ENCODE assay signal across 14 mouse cellular contexts in the genomic region with DNA sequence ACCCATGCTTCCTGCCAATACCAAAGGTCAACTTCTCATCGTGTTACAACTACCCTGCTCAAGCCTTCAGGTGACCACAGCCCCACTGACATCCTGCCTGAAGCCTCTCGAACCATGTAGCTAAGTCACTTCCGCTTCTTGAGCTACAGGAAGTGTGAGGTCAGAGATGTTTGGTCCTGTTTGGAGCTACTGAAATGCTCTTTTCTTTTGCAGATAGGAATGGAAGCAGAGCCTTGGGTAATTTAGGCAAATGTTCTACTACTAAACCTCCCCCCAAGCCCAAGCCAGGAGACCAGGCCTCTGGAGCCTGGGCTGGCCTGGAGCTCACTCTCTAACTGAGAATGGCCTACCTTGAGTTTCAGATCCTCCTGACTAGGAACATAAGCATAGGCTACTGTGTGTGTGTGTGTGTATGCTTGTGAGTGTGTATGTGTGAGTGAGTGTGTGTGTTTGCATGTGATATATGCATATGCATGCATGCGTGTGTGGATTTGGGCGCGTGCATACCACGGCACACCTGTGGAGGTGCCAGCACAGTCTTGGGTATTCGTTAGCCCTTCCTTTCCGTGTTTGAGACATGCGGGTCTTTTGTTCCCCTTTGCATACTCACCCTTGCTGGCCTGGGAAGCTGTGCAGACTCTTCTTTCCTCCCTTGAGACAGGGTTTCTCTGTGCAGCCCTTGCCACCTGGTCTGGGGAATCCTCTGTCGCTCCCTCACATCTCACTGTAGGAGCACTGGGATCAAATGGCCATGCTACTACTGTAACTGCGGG. TPM values are rescaled to one million over a fixed set of nuclear protein-coding genes. Genes with fewer than 3 reads are reported as not detected.
DNase-seq lines count a peak whose midpoint lies in the region; ATAC-seq and TF ChIP-seq lines count a peak whose summit lies in the region.
"Had no signal": no experiment of that assay in that cellular context is flagged by ENCODE, and none has a peak within 500 bp of the region (broad histone marks: within the 10 kb centered on the region; RNA-seq: fewer than 3 reads in every experiment).

No protein-coding gene starts in this region.

- 0 out of 2 replicates have a peak, but pooled peaks cover 2% of the 10 kb centered on the region for H3K4me1 ChIP-seq in liver, adult 2 months (ENCODE audit: control insufficient read depth, insufficient read depth, low read length)
- H3K4me1 ChIP-seq in liver, embryonic 11.5 days (replicated peaks; ENCODE audit: control insufficient read depth, insufficient read depth, low read length), result peaks cover 4% of the 10 kb centered on the region; the same call in 1 of the 2 replicates
- H3K4me1 ChIP-seq in embryonic facial prominence, embryonic 10.5 days, result peaks cover 25% of the 10 kb centered on the region
- H3K4me1 ChIP-seq in forebrain, embryonic 14.5 days (ENCODE audit: control insufficient read depth, insufficient read depth, low read length), result peaks cover 8% of the 10 kb centered on the region

- H3K36me3 ChIP-seq in liver, adult 2 months (ENCODE audit: control insufficient read depth, insufficient read depth, low read length), result no peaks in the 10 kb centered on the region
- no peaks in the 10 kb centered on the region for H3K36me3 ChIP-seq in liver, embryonic 11.5 days (ENCODE audit: control insufficient read depth, insufficient read depth, low read length)
- H3K36me3 ChIP-seq in embryonic facial prominence, embryonic 10.5 days (replicated peaks), result no peaks in the 10 kb centered on the region
- no peaks in the 10 kb centered on the region for H3K36me3 ChIP-seq in forebrain, embryonic 14.5 days (ENCODE audit: control insufficient read depth, insufficient read depth, low read length)
- H3K36me3 ChIP-seq: heart, embryonic 13.5 days; midbrain, embryonic 13.5 days had no signal

- peak; percentile 28 for DNase-seq in liver, adult 2 months (ENCODE audit: extremely low read depth, low read depth, low spot score)
- no peak for DNase-seq in liver, embryonic 11.5 days (ENCODE audit: low spot score)
- no peak for DNase-seq in embryonic facial prominence, embryonic 10.5 days (ENCODE audit: low spot score)
- peak; percentile 57 for DNase-seq in thymus, postnatal 25 days
- DNase-seq in layer of hippocampus, adult 8-10 months (ENCODE audit: low spot score in 2 of 2), result no peak
- DNase-seq in forebrain, embryonic 14.5 days (ENCODE audit: low spot score), result no peak
- DNase-seq: adrenal gland, adult 8-10 months; cerebellum, postnatal 36 days; kidney, adult 9 months had no signal

- H3K4me3 ChIP-seq in liver, adult 2 months (ENCODE audit: insufficient read depth, low read depth, low read length), result no peak overlapping the region
- no peak overlapping the region for H3K4me3 ChIP-seq in liver, embryonic 11.5 days (ENCODE audit: low read depth, low read length)
- H3K4me3 ChIP-seq in embryonic facial prominence, embryonic 10.5 days, result no peak overlapping the region
- no peak overlapping the region for H3K4me3 ChIP-seq in forebrain, embryonic 14.5 days (ENCODE audit: low read depth, low read length)
- H3K4me3 ChIP-seq: heart, embryonic 13.5 days; midbrain, embryonic 13.5 days had no signal

- no peak for TF ChIP-seq CTCF in liver, adult 2 months (IDR thresholded peaks at IDR 0.05; ENCODE audit: low read depth, low read length)

- H3K79me2 ChIP-seq in liver, adult 2 months (ENCODE audit: control insufficient read depth, insufficient read depth, low read length), result no peaks in the 10 kb centered on the region

- no peaks in the 10 kb centered on the region for H3K27me3 ChIP-seq in liver, adult 2 months (ENCODE audit: control insufficient read depth, insufficient read depth, low read length)
- H3K27me3 ChIP-seq in liver, embryonic 11.5 days (replicated peaks; ENCODE audit: control insufficient read depth, insufficient read depth, low read length), result no peaks in the 10 kb centered on the region
- 0 out of 2 replicates have a peak, but pooled peaks cover 4% of the 10 kb centered on the region for H3K27me3 ChIP-seq in embryonic facial prominence, embryonic 10.5 days (replicated peaks; ENCODE audit: low read depth, poor library complexity, severe bottlenecking)
- no peaks in the 10 kb centered on the region for H3K27me3 ChIP-seq in forebrain, embryonic 14.5 days (replicated peaks; ENCODE audit: control insufficient read depth, insufficient read depth, low read length)
- H3K27me3 ChIP-seq: midbrain, embryonic 13.5 days had no signal

- no peaks in the 10 kb centered on the region for H3K9me3 ChIP-seq in liver, embryonic 11.5 days (ENCODE audit: control insufficient read depth, low read length)
- no peaks in the 10 kb centered on the region for H3K9me3 ChIP-seq in embryonic facial prominence, embryonic 10.5 days
- no peaks in the 10 kb centered on the region for H3K9me3 ChIP-seq in forebrain, embryonic 14.5 days (replicated peaks; ENCODE audit: control insufficient read depth, low read length)
- H3K9me3 ChIP-seq: heart, embryonic 13.5 days; midbrain, embryonic 13.5 days had no signal

- H3K9ac ChIP-seq in liver, adult 2 months (ENCODE audit: low read depth, low read length), result no peak overlapping the region
- no peak overlapping the region for H3K9ac ChIP-seq in liver, embryonic 11.5 days (ENCODE audit: low read depth, low read length)
- H3K9ac ChIP-seq in forebrain, embryonic 14.5 days (ENCODE audit: low read length), result no peak overlapping the region
- H3K9ac ChIP-seq: heart, embryonic 13.5 days; midbrain, embryonic 13.5 days had no signal

- H3K4me2 ChIP-seq in liver, embryonic 11.5 days, result no peak overlapping the region
- no peak overlapping the region for H3K4me2 ChIP-seq in forebrain, embryonic 14.5 days (ENCODE audit: low read length)
- H3K4me2 ChIP-seq: heart, embryonic 13.5 days; midbrain, embryonic 13.5 days had no signal

- no peak for TF ChIP-seq POLR2A in liver, adult 2 months (IDR thresholded peaks at IDR 0.05; ENCODE audit: extremely low read depth, insufficient read depth, low read length)

- no peak overlapping the region for H3K27ac ChIP-seq in liver, adult 2 months (replicated peaks; ENCODE audit: insufficient read depth, low read depth, low read length)
- H3K27ac ChIP-seq in liver, embryonic 11.5 days (ENCODE audit: low read depth, low read length), result no peak overlapping the region
- 0 out of 2 replicates have a peak overlapping the region, but pooled peaks have one; percentile 5 for H3K27ac ChIP-seq in embryonic facial prominence, embryonic 10.5 days (replicated peaks)
- no peak overlapping the region for H3K27ac ChIP-seq in forebrain, embryonic 14.5 days (ENCODE audit: low read depth, low read length)
- H3K27ac ChIP-seq: heart, embryonic 13.5 days; midbrain, embryonic 13.5 days; stomach, postnatal 0 days had no signal

- no peak for ATAC-seq in liver, embryonic 11.5 days (replicated peaks; ENCODE audit: low FRiP score)
- ATAC-seq in monocyte, adult 5-6 weeks (replicated peaks; ENCODE audit: insufficient number of reproducible peaks, low FRiP score, low TSS enrichment, poor library complexity, severe bottlenecking), result peak; percentile 89
- ATAC-seq in cerebellum, adult (ENCODE audit: insufficient number of reproducible peaks, low FRiP score, low TSS enrichment), result no peak
- no peak for ATAC-seq in forebrain, embryonic 14.5 days
- ATAC-seq: midbrain, embryonic 13.5 days had no signal

- 82% methylated on average over 12 of the region's 12 CpGs for WGBS in liver, adult 2 months
- WGBS in liver, embryonic 11.5 days, result 75% methylated on average over 12 of the region's 12 CpGs
- WGBS in embryonic facial prominence, embryonic 10.5 days, result 80% methylated on average over 12 of the region's 12 CpGs
- WGBS in forebrain, embryonic 14.5 days, result 84% methylated on average over 12 of the region's 12 CpGs

RNA-seq across cellular contexts. Expression of a gene that starts 28.5 kb away (rescaled TPM):
- 11.5 and 12.6 TPM in 2 replicates for total RNA-seq in liver, adult 2 months (2014; rRNA removed)
- 7.5 and 9.4 TPM in 2 replicates for polyA plus RNA-seq in liver, adult 2 months (2012; rRNA removed)
- polyA plus RNA-seq in liver, embryonic 11.5 days (2014; fragmentation: Nextera tagmentation; extraction: Ambion mirVana), result 114 and 125 TPM in 2 replicates
- polyA plus RNA-seq in embryonic facial prominence, embryonic 10.5 days (2016; fragmentation: Nextera tagmentation; extraction: Ambion mirVana), result 128 and 133 TPM in 2 replicates
- 45.8 to 58.1 TPM (median 49.2 TPM) in 3 replicates for total RNA-seq in monocyte, adult 5-6 weeks (2017)
- 10 to 100 TPM; 35.7 to 42.8 (median 39.5) TPM for total RNA-seq in layer of hippocampus, adult 8-10 months (2022)
- 117 and 121 TPM in 2 replicates for polyA plus RNA-seq in forebrain, embryonic 14.5 days (2014; fragmentation: Nextera tagmentation; extraction: Ambion mirVana)

Comparison
In these comparisons a context has a peak if more than half of its experiments do, and no peak if none do; other contexts are left out.
1. DNase-seq: peak in liver, adult 2 months (single experiment) and thymus, postnatal 25 days (single experiment); none in liver, embryonic 11.5 days (single experiment), embryonic facial prominence, embryonic 10.5 days (single experiment), layer of hippocampus, adult 8-10 months (0 of 2) and forebrain, embryonic 14.5 days (single experiment).
2. RNA of a gene that starts 28.5 kb away (polyA plus RNA-seq): 128 to 133 TPM in embryonic facial prominence, embryonic 10.5 days, 117 to 121 TPM in forebrain, embryonic 14.5 days and 114 to 125 TPM in liver, embryonic 11.5 days; 7.5 to 9.4 TPM in liver, adult 2 months; every median in the first group is over 10 times any median in the second.